8 mouse cellular contexts compared by ENCODE assay signal in genomic region chrX:38576078-38576477, GRCm38 (mm10). TPM values are rescaled to one million over a fixed set of nuclear protein-coding genes. Genes with fewer than 3 reads are reported as not detected.
DNase-seq lines count a peak whose midpoint lies in the region; ATAC-seq and TF ChIP-seq lines count a peak whose summit lies in the region.

TSS of gene Cul4b (minus strand) at chrX:38576196.

- H3K4me1 ChIP-seq in G1E (ENCODE audit: insufficient read depth, low read depth, low read length) = no peaks in the 10 kb centered on the region
- peaks cover 27% of the 10 kb centered on the region for H3K4me1 ChIP-seq in erythroblast, embryonic 14.5 days (ENCODE audit: control insufficient read depth)
- no peaks in the 10 kb centered on the region for H3K4me1 ChIP-seq in hindbrain, embryonic 10.5 days (replicated peaks)
- no peaks in the 10 kb centered on the region; the same call in 1 of the 2 replicates for H3K4me1 ChIP-seq in liver, embryonic 11.5 days (replicated peaks; ENCODE audit: control insufficient read depth, insufficient read depth, low read length)
- no peaks in the 10 kb centered on the region for H3K4me1 ChIP-seq in testis, adult 2 months (ENCODE audit: control insufficient read depth, insufficient read depth, low read length)

- no peaks in the 10 kb centered on the region for H3K27me3 ChIP-seq in G1E (ENCODE audit: insufficient read depth, low read length)
- no peaks in the 10 kb centered on the region for H3K27me3 ChIP-seq in erythroblast, embryonic 14.5 days (ENCODE audit: control insufficient read depth)
- no peaks in the 10 kb centered on the region for H3K27me3 ChIP-seq in hindbrain, embryonic 10.5 days (ENCODE audit: insufficient read depth, poor library complexity, severe bottlenecking)
- no peaks in the 10 kb centered on the region for H3K27me3 ChIP-seq in liver, embryonic 11.5 days (replicated peaks; ENCODE audit: control insufficient read depth, insufficient read depth, low read length)
- no peaks in the 10 kb centered on the region for H3K27me3 ChIP-seq in testis, adult 2 months (ENCODE audit: control insufficient read depth, insufficient read depth, low read length)

- no peak within 1 kb of the TSS for H3K27ac ChIP-seq in hindbrain, embryonic 10.5 days
- H3K27ac ChIP-seq in liver, embryonic 11.5 days (ENCODE audit: low read depth, low read length) = no peak within 1 kb of the TSS
- peak within 1 kb of the TSS; percentile 42 for H3K27ac ChIP-seq in testis, adult 2 months (ENCODE audit: control insufficient read depth, insufficient read depth, low read depth, low read length)

- no peak within 1 kb of the TSS for H3K9ac ChIP-seq in liver, embryonic 11.5 days (ENCODE audit: low read depth, low read length)

- no peak for TF ChIP-seq CTCF in G1E (IDR thresholded peaks at IDR 0.05; ENCODE audit: low read depth, low read length)
- TF ChIP-seq CTCF in testis, adult 2 months (IDR thresholded peaks at IDR 0.05; ENCODE audit: control insufficient read depth, insufficient read depth, insufficient replicate concordance, low read depth, low read length) = no peak

- no peak within 1 kb of the TSS for H3K4me3 ChIP-seq in G1E (ENCODE audit: low read depth, low read length)
- peak within 1 kb of the TSS; percentile 45 for H3K4me3 ChIP-seq in erythroblast, embryonic 14.5 days (replicated peaks)
- H3K4me3 ChIP-seq in hindbrain, embryonic 10.5 days = no peak within 1 kb of the TSS
- no peak within 1 kb of the TSS for H3K4me3 ChIP-seq in liver, embryonic 11.5 days (ENCODE audit: low read depth, low read length)
- peak within 1 kb of the TSS; percentile 71 for H3K4me3 ChIP-seq in testis, adult 2 months (ENCODE audit: control insufficient read depth, low read depth, low read length)

- no peaks in the 10 kb centered on the region for H3K9me3 ChIP-seq in G1E (replicated peaks)
- no peaks in the 10 kb centered on the region for H3K9me3 ChIP-seq in erythroblast, embryonic 14.5 days (ENCODE audit: control insufficient read depth, low read length)
- H3K9me3 ChIP-seq in hindbrain, embryonic 10.5 days = no peaks in the 10 kb centered on the region
- H3K9me3 ChIP-seq in liver, embryonic 11.5 days (ENCODE audit: control insufficient read depth, low read length) = no peaks in the 10 kb centered on the region

- TF ChIP-seq POLR2A in testis, adult 2 months (IDR thresholded peaks at IDR 0.05; ENCODE audit: control insufficient read depth, low read depth, low read length) = peak; percentile 63; the same call in 1 of the 2 replicates

- 0 out of 2 replicates have a peak within 1 kb of the TSS, but pooled peaks have one; percentile 25 for H3K4me2 ChIP-seq in liver, embryonic 11.5 days

- no peak for ATAC-seq in CD4-positive, CD25-positive, alpha-beta regulatory T cell, adult 4 months
- ATAC-seq in G1E (ENCODE audit: extremely low read depth, insufficient number of reproducible peaks, low FRiP score, poor library complexity, severe bottlenecking) = no peak
- ATAC-seq in liver, embryonic 11.5 days (replicated peaks; ENCODE audit: low FRiP score) = peak; percentile 96

- no peak for DNase-seq in G1E (ENCODE audit: low spot score)
- DNase-seq in hindbrain, embryonic 10.5 days (ENCODE audit: low spot score) = no peak
- no peak for DNase-seq in liver, embryonic 11.5 days (ENCODE audit: low spot score)
- DNase-seq in embryo, embryonic 10.5 days (ENCODE audit: low spot score) = no peak
- no peak for DNase-seq in spleen, postnatal 14 days (ENCODE audit: low spot score in 2 of 2)

- no peaks in the 10 kb centered on the region for H3K36me3 ChIP-seq in G1E (replicated peaks)
- H3K36me3 ChIP-seq in erythroblast, embryonic 14.5 days (ENCODE audit: control insufficient read depth) = peaks cover under 1% of the 10 kb centered on the region
- no peaks in the 10 kb centered on the region for H3K36me3 ChIP-seq in hindbrain, embryonic 10.5 days
- no peaks in the 10 kb centered on the region for H3K36me3 ChIP-seq in liver, embryonic 11.5 days (ENCODE audit: control insufficient read depth, insufficient read depth, low read length)
- no peaks in the 10 kb centered on the region for H3K36me3 ChIP-seq in testis, adult 2 months (ENCODE audit: control insufficient read depth, insufficient read depth, low read length)

- 89% methylated on average over 15 of the region's 15 CpGs for WGBS in hindbrain, embryonic 10.5 days
- WGBS in liver, embryonic 11.5 days = 67% methylated on average over 15 of the region's 15 CpGs

RNA-seq across cellular contexts. Expression of gene Cul4b, which starts in this region (rescaled TPM):
- 10 to 100 TPM; 28.4 to 31.1 TPM for polyA plus RNA-seq in CD4-positive, CD25-positive, alpha-beta regulatory T cell, adult 4 months (2017; shearing (Covaris generic))
- 61.1 and 68.4 TPM in 2 replicates for total RNA-seq in G1E (2014; fragmentation: Nextera tagmentation)
- 52.1 and 62.5 TPM in 2 replicates for total RNA-seq in G1E (2017)
- polyA plus RNA-seq in G1E (2012) = 6.2 and 7.9 TPM in 2 replicates
- 0.16 and 0.18 TPM in 2 replicates for polyA plus RNA-seq in erythroblast, embryonic 14.5 days (2012)
- polyA plus RNA-seq in hindbrain, embryonic 10.5 days (2016; fragmentation: Nextera tagmentation; extraction: Ambion mirVana) = 28.3 and 37.2 TPM in 2 replicates
- polyA plus RNA-seq in liver, embryonic 11.5 days (2014; fragmentation: Nextera tagmentation; extraction: Ambion mirVana) = 39.6 and 45.6 TPM in 2 replicates
- 11.6 and 13.8 TPM in 2 replicates for polyA plus RNA-seq in testis, adult 2 months (2012; rRNA removed)

Comparison
In these comparisons a context has a peak if more than half of its experiments do, and no peak if none do; other contexts are left out.
1. H3K4me3 ChIP-seq: peak in erythroblast, embryonic 14.5 days (single experiment) and testis, adult 2 months (single experiment); none in G1E (single experiment), hindbrain, embryonic 10.5 days (single experiment) and liver, embryonic 11.5 days (single experiment).